Mouse (Mus musculus) skeletal muscle tissue, adult 2 months (tissue): ENCODE measurements at regions not wholly inside any gene's neighbourhood (a gene's known extent, or its start where the extent isn't known, plus 50 kb on each side); places are given as distances from the start of the nearest gene placed in this dataset.

ENCODE experiments used
- DNase-seq: peaks from one replicate; pipeline ENCODE4 v3.0.0-alpha.2; 2012; ENCODE audit warnings: low read depth, low spot score

DNA sequence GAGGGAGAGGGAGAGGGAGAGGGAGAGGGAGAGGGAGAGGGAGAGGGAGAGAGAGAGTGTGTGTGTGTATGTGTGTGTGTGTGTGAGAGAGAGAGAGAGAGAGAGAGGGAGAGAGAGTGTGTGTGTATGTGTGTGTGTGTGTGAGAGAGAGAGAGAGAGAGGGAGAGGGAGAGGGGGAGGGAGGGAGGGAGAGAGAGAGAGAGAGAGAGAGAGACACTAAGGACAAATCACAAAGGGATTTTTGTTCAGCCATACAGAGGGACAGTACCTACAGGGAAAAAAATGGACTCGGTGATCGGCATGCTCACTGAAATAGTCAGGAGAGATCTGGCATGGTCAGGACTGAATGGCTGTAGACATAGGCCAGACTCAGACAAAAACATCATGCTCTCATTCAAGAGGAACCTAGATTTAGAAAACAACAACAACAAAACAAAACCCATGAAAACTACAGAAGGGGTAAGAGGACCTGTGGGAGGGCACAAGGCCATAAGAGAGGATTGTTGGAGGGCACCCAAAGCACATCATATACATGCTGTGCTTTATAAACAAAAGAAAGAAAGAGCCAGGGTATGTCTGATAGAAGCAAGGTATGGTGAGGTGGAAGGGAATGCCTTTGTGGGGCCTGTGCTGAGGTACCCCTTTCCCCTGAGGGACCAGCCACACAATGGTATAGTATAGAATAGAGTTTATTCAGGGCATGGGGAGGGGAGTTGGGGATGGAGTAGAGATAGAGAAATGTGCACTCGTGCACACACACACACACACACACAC, 127.0 kb upstream of the Med14 start:
- DNase-seq: no peak

GRCm38 (mm10) chrX:12888010-12888707, 126.3 kb upstream of the Med14 start:
- no peak for DNase-seq

DNA sequence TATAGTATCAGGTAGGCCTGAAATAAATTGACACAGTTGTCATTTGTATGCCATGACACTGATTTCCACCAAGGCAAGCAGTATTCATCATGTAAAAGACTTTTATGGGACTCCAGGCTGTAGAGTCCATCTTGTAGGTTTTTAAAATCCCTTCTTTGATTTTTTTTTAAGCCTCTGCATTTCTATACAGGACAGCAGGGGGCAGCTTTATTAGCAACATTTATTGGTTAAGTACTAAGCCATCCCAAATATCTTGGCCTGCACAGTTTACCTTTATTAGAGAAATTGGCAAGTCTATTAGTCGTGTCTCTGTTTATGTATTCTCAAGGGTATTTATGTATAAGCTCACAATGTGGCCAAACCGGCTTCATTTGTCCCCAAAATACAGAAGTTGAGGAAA, 125.6 kb upstream of the Med14 start:
- no peak for DNase-seq

- no peak for DNase-seq
These were observed 124.5 kb upstream of the Med14 start for GRCm38 (mm10) chrX:12886160-12887048.

DNA sequence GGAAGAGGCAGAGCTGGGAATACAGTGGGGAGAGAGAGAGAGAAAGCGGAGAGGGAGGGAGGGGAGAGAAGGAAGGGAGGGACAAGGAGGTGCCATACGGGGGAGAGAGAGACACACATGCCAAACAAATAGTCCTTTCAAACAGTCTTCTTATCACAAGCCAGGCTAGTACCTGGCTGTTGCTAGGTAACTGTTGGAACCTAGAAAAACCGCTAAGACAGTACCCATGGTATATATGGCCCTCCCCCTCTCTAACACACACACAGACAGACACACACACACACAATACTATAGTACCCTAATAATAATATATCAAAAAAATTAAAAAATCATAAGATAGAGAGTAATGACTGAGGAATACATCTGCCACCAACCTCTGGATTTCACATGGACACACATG, 117.4 kb upstream of the Med14 start:
- no peak for DNase-seq

- no peak for DNase-seq
These were observed 115.6 kb upstream of the Med14 start for GRCm38 (mm10) chrX:12877506-12877905.

DNA sequence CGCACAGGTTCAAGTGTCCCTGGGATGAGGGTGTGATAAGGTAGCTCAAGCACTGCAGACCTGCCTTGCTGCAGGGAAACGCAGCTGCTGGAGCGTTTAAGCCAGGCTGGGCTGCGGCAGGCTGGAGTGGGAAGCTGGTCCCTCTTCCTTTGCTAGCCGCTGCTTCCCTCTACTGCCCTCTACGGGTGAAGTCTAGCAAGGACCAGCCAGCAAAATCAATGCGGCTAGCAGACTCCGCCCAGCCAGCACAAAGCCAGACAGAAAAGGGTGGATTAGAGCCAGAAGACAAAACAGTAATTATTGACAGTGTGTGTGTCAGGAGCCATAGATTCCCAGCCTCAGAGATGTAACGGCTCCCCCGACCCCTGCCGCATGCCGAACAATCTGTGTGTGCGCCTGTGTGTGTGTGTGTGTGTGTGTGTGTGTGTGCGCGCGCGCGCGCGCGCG, 111.8 kb upstream of the Med14 start:
- peak; percentile 58 for DNase-seq

- DNase-seq: no peak
These were observed 111.4 kb upstream of the Med14 start for GRCm38 (mm10) chrX:12873230-12873629.

- DNase-seq: no peak
These were observed 105.1 kb upstream of the Med14 start for GRCm38 (mm10) chrX:12866885-12867498.

DNA sequence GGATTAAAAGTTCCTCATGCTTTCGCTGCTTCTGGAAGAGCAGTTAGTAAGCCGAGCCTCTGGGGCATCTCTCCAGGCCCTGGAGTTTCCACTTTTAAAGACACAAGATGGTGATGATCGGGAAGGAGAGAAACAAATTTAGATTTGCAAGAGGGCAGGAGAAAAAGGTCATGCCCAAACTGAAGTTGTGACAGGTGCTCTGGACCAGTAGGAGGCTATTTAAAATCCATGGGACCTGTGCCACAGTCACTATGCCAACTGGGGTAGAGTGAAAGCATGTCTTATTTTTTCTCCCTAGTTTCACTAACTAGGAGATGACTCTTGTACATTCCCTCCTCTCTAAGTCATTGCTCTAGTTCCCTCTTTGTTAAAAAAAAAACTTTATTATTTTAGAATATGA, 104.3 kb upstream of the Med14 start:
- peak; percentile 72 for DNase-seq

DNA sequence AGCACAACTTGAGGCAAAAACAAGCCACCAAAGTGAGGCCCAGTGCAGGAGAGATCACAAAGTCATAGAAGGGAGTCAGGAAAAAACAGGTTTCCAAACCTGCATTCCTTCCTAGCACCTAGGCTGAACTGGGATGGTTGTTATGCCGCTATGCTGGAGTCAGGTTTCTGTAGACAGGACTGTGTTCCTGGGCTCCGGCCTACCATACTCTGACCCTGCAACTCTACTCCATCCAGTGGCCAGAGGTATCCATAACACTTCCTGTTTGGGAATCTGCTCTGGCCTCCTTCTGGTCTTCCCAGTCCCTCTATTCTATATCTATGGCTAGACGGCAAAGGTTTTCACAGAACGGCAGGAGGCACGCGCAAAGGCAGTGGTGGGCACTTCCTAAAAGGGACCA, 98.3 kb upstream of the Med14 start:
- no peak for DNase-seq

- no peak for DNase-seq
These were observed 96.9 kb upstream of the Med14 start for GRCm38 (mm10) chrX:12858757-12859156.

- DNase-seq: no peak
These were observed 96.2 kb upstream of the Med14 start for GRCm38 (mm10) chrX:12857881-12858755.

- DNase-seq: peak; percentile 35
These were observed 93.6 kb upstream of the Med14 start for GRCm38 (mm10) chrX:12855425-12855824.

- DNase-seq: no peak
These were observed 89.8 kb upstream of the Med14 start for GRCm38 (mm10) chrX:12851684-12852083.

GRCm38 (mm10) chrX:12844431-12844830, 82.6 kb upstream of the Med14 start:
- DNase-seq: no peak

- DNase-seq: no peak
These were observed 79.1 kb upstream of the Med14 start for GRCm38 (mm10) chrX:12841021-12841325.

GRCm38 (mm10) chrX:12840160-12841020, 78.5 kb upstream of the Med14 start:
- peak; percentile 78 for DNase-seq

DNA sequence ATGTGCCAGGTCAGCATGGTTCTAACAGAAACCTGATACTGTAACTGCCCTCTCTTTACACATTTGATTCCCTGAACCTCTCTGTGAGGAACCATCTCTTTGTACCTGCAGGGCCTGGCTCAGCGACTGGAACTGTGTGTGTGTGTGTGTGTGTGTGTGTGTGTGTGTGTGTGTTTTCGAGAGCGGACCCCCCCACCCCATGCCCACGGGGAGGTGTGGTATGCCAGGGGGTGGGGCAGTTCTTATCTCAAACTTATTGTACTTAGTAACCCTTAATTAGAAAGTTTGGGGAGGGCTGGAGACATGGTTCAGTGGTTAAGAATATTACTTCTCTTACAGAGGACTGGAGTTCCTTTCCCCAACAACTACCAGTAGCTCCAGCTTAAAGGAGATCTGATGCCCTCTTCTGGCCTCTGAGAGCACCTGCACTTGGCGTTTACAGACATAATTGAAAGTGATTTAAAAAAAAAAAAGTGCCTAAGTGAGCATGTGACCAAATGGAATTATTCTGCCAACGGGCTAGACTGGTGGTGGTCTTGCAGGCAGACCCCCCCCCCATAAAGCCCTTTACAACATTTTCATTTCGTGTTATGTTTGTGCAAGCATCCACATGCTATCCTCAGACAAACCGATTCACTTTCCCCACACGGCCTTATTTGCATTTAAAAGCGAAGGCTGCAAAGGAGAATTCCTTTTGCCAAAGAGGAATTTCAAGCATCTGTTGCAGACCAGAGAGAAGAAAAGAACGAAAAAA, 77.7 kb upstream of the Med14 start:
- DNase-seq: peak; percentile 63
